In the genomic region with DNA sequence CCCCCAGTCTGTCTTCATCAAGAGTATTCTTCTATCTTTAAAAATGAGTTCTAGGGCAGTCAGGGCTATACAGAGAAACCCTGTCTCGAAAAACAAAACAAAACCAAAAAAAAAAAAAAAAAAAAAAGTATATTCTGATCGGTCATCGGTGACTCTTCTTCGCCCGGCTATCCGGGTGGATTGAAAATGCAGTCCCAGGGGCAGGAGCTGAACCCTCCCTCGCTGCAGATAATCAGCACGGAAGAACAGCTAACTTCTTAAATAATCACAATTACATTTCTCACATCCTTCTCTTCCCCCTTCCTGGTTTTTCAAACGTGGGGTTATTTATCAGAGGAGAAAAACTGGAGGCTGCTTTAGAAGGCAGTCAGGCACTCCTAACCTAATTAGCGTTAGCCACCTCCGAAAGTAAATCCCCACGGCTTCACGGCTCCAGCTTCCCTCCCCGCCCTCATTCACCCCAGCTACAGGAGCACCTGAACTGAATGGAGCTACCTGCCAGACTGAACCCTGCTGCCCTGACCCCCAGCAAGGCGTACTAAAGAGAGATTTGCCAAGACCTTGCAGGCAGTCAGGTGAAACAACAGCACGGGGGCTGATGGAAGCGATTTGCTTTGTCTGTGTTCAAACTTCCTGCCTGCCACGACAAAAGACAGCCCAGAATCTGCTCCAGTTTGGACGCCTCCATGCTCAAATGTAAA, we compare ENCODE assay signal across 8 mouse cellular contexts.
DNase-seq lines count a peak whose midpoint lies in the region; ATAC-seq lines count a peak whose summit lies in the region.

No protein-coding gene starts in this region.

- peak overlapping the region; percentile 65 for H3K4me2 ChIP-seq in hindbrain, embryonic 12.5 days (replicated peaks)
- peak overlapping the region; percentile 52 for H3K4me2 ChIP-seq in liver, embryonic 13.5 days
- H3K4me2 ChIP-seq in stomach, embryonic 16.5 days (ENCODE audit: low read depth, low read length): peak overlapping the region; percentile 55

- DNase-seq in heart, adult 11 months: peak; percentile 83
- no peak for DNase-seq in heart, adult 8-10 months (ENCODE audit: low spot score)
- peak; percentile 6 for DNase-seq in cerebellum, adult 9-11 months
- no peak for DNase-seq in liver, embryonic 13.5 days
- no peak for DNase-seq in urinary bladder, postnatal 25 days (ENCODE audit: low spot score)
- DNase-seq in adrenal gland, adult 2 months: no peak

- H3K27ac ChIP-seq in hindbrain, embryonic 12.5 days: no peak overlapping the region; the same call in 1 of the 2 replicates
- no peak overlapping the region for H3K27ac ChIP-seq in liver, embryonic 13.5 days
- H3K27ac ChIP-seq in stomach, embryonic 16.5 days (ENCODE audit: low read length): no peak overlapping the region

- WGBS in hindbrain, embryonic 12.5 days: under 1% methylated on average over 19 of the region's 19 CpGs
- WGBS in liver, embryonic 13.5 days (ENCODE audit: insufficient replicate concordance): 5% methylated on average over 19 of the region's 19 CpGs
- 6% methylated on average over 19 of the region's 19 CpGs for WGBS in stomach, embryonic 16.5 days

- H3K4me3 ChIP-seq in hindbrain, embryonic 12.5 days: peak overlapping the region; percentile 30
- H3K4me3 ChIP-seq in liver, embryonic 13.5 days (replicated peaks): peak overlapping the region; percentile 28
- H3K4me3 ChIP-seq in stomach, embryonic 16.5 days (replicated peaks; ENCODE audit: low read length): peak overlapping the region; percentile 38

- ATAC-seq in hindbrain, embryonic 12.5 days (ENCODE audit: low FRiP score): peak; percentile 34; the same call in 1 of the 2 replicates
- no peak for ATAC-seq in liver, embryonic 13.5 days (ENCODE audit: low read depth)
- ATAC-seq in stomach, embryonic 16.5 days (ENCODE audit: insufficient read depth, low FRiP score): no peak

- H3K9ac ChIP-seq in hindbrain, embryonic 12.5 days: peak overlapping the region; percentile 33; the same call in 1 of the 2 replicates
- H3K9ac ChIP-seq in liver, embryonic 13.5 days: no peak overlapping the region
- H3K9ac ChIP-seq in stomach, embryonic 16.5 days (ENCODE audit: low read length): peak overlapping the region; percentile 47

- H3K9me3 ChIP-seq in hindbrain, embryonic 12.5 days (replicated peaks): no peaks in the 10 kb centered on the region
- H3K9me3 ChIP-seq in liver, embryonic 13.5 days (replicated peaks): no peaks in the 10 kb centered on the region
- H3K9me3 ChIP-seq in stomach, embryonic 16.5 days (replicated peaks; ENCODE audit: control insufficient read depth, low read length): no peaks in the 10 kb centered on the region

- H3K27me3 ChIP-seq in hindbrain, embryonic 12.5 days: no peaks in the 10 kb centered on the region
- H3K27me3 ChIP-seq in liver, embryonic 13.5 days: no peaks in the 10 kb centered on the region
- no peaks in the 10 kb centered on the region for H3K27me3 ChIP-seq in stomach, embryonic 16.5 days (ENCODE audit: control insufficient read depth, insufficient read depth, low read length)

- H3K4me1 ChIP-seq in hindbrain, embryonic 12.5 days: peaks cover 12% of the 10 kb centered on the region
- H3K4me1 ChIP-seq in liver, embryonic 13.5 days (replicated peaks): no peaks in the 10 kb centered on the region
- peaks cover 2% of the 10 kb centered on the region; the same call in 1 of the 2 replicates for H3K4me1 ChIP-seq in stomach, embryonic 16.5 days (ENCODE audit: control insufficient read depth, insufficient read depth, low read length)

- no peaks in the 10 kb centered on the region for H3K36me3 ChIP-seq in hindbrain, embryonic 12.5 days
- no peaks in the 10 kb centered on the region for H3K36me3 ChIP-seq in liver, embryonic 13.5 days
- H3K36me3 ChIP-seq in stomach, embryonic 16.5 days (ENCODE audit: control insufficient read depth, insufficient read depth, low read length): no peaks in the 10 kb centered on the region

Comparison
In these comparisons a context has a peak if more than half of its experiments do, and no peak if none do; other contexts are left out.
1. DNase-seq: peak in heart, adult 11 months (single experiment) and cerebellum, adult 9-11 months (single experiment); none in heart, adult 8-10 months (single experiment), liver, embryonic 13.5 days (single experiment), urinary bladder, postnatal 25 days (single experiment) and adrenal gland, adult 2 months (single experiment).
2. Peak in every context shown above with its lines, with median percentiles within 50 percentile points of each other: H3K4me2 ChIP-seq and H3K4me3 ChIP-seq.